ENCODE assay signal across 8 mouse cellular contexts in the genomic region with DNA sequence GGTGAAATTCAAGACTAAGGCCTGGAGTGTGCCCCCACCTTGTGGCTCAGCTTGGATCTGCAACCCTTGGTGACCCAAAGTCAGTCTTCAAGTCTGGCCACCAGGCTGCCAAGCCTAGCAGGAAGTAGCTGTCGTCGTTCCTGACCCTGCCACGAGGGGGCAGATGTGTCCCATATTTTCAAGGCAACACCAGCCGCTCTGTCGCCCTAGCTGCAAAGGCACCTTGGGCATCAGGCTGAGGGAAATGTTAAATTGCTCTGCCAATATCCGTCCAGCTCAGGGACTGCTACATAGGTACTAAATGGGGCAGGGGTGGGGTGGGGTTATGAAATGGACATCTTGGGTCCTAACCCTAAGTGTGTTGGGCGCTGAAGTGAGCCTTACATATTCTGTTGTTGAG. TPM values are rescaled to one million over a fixed set of nuclear protein-coding genes. Genes with fewer than 3 reads are reported as not detected.
A peak's percentile ranks its signal among the peaks of the same experiment; 100 is the strongest.
DNase-seq lines count a peak whose midpoint lies in the region; ATAC-seq lines count a peak whose summit lies in the region.

No protein-coding gene starts in this region.

- H3K36me3 ChIP-seq in intestine, embryonic 15.5 days: no peaks in the 10 kb centered on the region
- H3K36me3 ChIP-seq in midbrain, embryonic 14.5 days (ENCODE audit: control insufficient read depth, insufficient read depth, low read length): no peaks in the 10 kb centered on the region
- no peaks in the 10 kb centered on the region for H3K36me3 ChIP-seq in stomach, embryonic 15.5 days

- H3K4me2 ChIP-seq in intestine, embryonic 15.5 days (replicated peaks): no peak overlapping the region
- H3K4me2 ChIP-seq in midbrain, embryonic 14.5 days (ENCODE audit: low read length): no peak overlapping the region
- H3K4me2 ChIP-seq in stomach, embryonic 15.5 days: no peak overlapping the region

- intact Hi-C loops in left cerebral cortex, postnatal 10 days (cut with DNase I): loop anchor here (2.0 to 5.0 kb wide), 2 partner anchors 83 to 139 kb away; a partner anchor contains a TSS

- peak; percentile 56 for DNase-seq in CD4-positive, CD25-positive, alpha-beta regulatory T cell, adult 2 months (ENCODE audit: low read depth, low spot score)
- peak; percentile 96 to 98 for DNase-seq in cerebellum, postnatal 10 days
- DNase-seq in frontal cortex, postnatal 36 days (ENCODE audit: low spot score in 2 of 2): peak; percentile 86 to 94
- DNase-seq in left cerebral cortex, postnatal 10 days (ENCODE audit: extremely low spot score in 1 of 2, low spot score in 2 of 2): peak; percentile 77 to 85
- peak; percentile 90 for DNase-seq in midbrain, embryonic 14.5 days

- H3K9ac ChIP-seq in intestine, embryonic 15.5 days: no peak overlapping the region
- H3K9ac ChIP-seq in midbrain, embryonic 14.5 days (replicated peaks; ENCODE audit: low read length): no peak overlapping the region
- H3K9ac ChIP-seq in stomach, embryonic 15.5 days: no peak overlapping the region

- no peak for ATAC-seq in CD4-positive, CD25-positive, alpha-beta regulatory T cell, adult 4 months
- peak; percentile 78 for ATAC-seq in intestine, embryonic 15.5 days
- ATAC-seq in midbrain, embryonic 14.5 days (ENCODE audit: low FRiP score, low TSS enrichment): peak; percentile 25
- peak; percentile 68; the same call in 1 of the 2 replicates for ATAC-seq in stomach, embryonic 15.5 days (ENCODE audit: insufficient read depth, low FRiP score, low read depth)

- WGBS in intestine, embryonic 15.5 days: 15% methylated on average over 7 of the region's 7 CpGs
- 14% methylated on average over 7 of the region's 7 CpGs for WGBS in midbrain, embryonic 14.5 days
- WGBS in stomach, embryonic 15.5 days: 18% methylated on average over 7 of the region's 7 CpGs

- no peaks in the 10 kb centered on the region; the same call in 1 of the 2 replicates for H3K4me1 ChIP-seq in intestine, embryonic 15.5 days (replicated peaks)
- 0 out of 2 replicates have a peak, but pooled peaks cover 4% of the 10 kb centered on the region for H3K4me1 ChIP-seq in midbrain, embryonic 14.5 days (ENCODE audit: control insufficient read depth, insufficient read depth, low read length)
- no peaks in the 10 kb centered on the region for H3K4me1 ChIP-seq in stomach, embryonic 15.5 days

- no peaks in the 10 kb centered on the region for H3K9me3 ChIP-seq in intestine, embryonic 15.5 days
- H3K9me3 ChIP-seq in midbrain, embryonic 14.5 days (ENCODE audit: control insufficient read depth, low read length): no peaks in the 10 kb centered on the region
- H3K9me3 ChIP-seq in stomach, embryonic 15.5 days: no peaks in the 10 kb centered on the region

- H3K27ac ChIP-seq in intestine, embryonic 15.5 days: no peak overlapping the region
- H3K27ac ChIP-seq in midbrain, embryonic 14.5 days (replicated peaks; ENCODE audit: low read depth, low read length): no peak overlapping the region
- no peak overlapping the region for H3K27ac ChIP-seq in stomach, embryonic 15.5 days

- no peak overlapping the region for H3K4me3 ChIP-seq in intestine, embryonic 15.5 days (replicated peaks)
- H3K4me3 ChIP-seq in midbrain, embryonic 14.5 days (replicated peaks; ENCODE audit: low read depth, low read length): no peak overlapping the region
- H3K4me3 ChIP-seq in stomach, embryonic 15.5 days (replicated peaks): no peak overlapping the region

- H3K27me3 ChIP-seq in intestine, embryonic 15.5 days (replicated peaks): no peaks in the 10 kb centered on the region
- H3K27me3 ChIP-seq in midbrain, embryonic 14.5 days (ENCODE audit: control insufficient read depth, insufficient read depth, low read length): no peaks in the 10 kb centered on the region
- no peaks in the 10 kb centered on the region for H3K27me3 ChIP-seq in stomach, embryonic 15.5 days (replicated peaks)

RNA-seq across cellular contexts. Expression of a gene that starts 28.7 kb away (rescaled TPM):
- polyA plus RNA-seq in CD4-positive, CD25-positive, alpha-beta regulatory T cell, adult 4 months (2017; shearing (Covaris generic)): not detected
- polyA plus RNA-seq in intestine, embryonic 15.5 days (2015; fragmentation: Nextera tagmentation; extraction: Ambion mirVana): 7.5 and 8.2 TPM in 2 replicates
- 1 to 10 TPM; 2.9 to 4.3 TPM for total RNA-seq in left cerebral cortex, postnatal 10 days (2021)
- polyA plus RNA-seq in midbrain, embryonic 14.5 days (2014; fragmentation: Nextera tagmentation; extraction: Ambion mirVana): 2.6 and 3.5 TPM in 2 replicates
- polyA plus RNA-seq in stomach, embryonic 15.5 days (2015; fragmentation: Nextera tagmentation; extraction: Ambion mirVana): 8.8 and 9.1 TPM in 2 replicates
